Mouse (Mus musculus) T-helper 17 cell (primary cell): ENCODE measurements around the gene Plac8.

Experiments
- in situ Hi-C, 2 experiments: fragments of 300-600 bp; cut with MboI, MseI; formaldehyde crosslinking; loops; 1 replicate in 1 of 2; 2 replicates in 1 of 2; pipeline ENCODE4 v1.15.1; 2025; ENCODE audit warnings: high pct_unique_total_duplicates in 2 of 2

Plac8 gene

GRCm38 (mm10) chr5:100581622-100582434 lies 9.8 kb upstream of the Plac8 start:
- in situ Hi-C loops, result loop anchor here in 1 of 2 experiments (25.0 kb wide), 1 partner anchor 945 kb away; no protein-coding TSS in a partner anchor

GRCm38 (mm10) chr5:100578863-100579411 lies 6.9 kb upstream of the Plac8 start:
- in situ Hi-C loops, result loop anchor here in 1 of 2 experiments (10.0 to 25.0 kb wide), 2 partner anchors 336 to 942 kb away; no protein-coding TSS in a partner anchor

- in situ Hi-C loops, result loop anchor here (5.0 to 25.0 kb wide), 3 partner anchors 88 to 937 kb away; no protein-coding TSS in a partner anchor
These were observed 2.7 kb upstream of the Plac8 start for GRCm38 (mm10) chr5:100574771-100575170.

GRCm38 (mm10) chr5:100573256-100573655 lies 1.2 kb upstream of the Plac8 start:
- in situ Hi-C loops, result loop anchor here (5.0 to 10.0 kb wide), 2 partner anchors 89 to 342 kb away; no protein-coding TSS in a partner anchor

- in situ Hi-C loops, result loop anchor here (5.0 to 10.0 kb wide), 2 partner anchors 92 to 344 kb away; no protein-coding TSS in a partner anchor
These were observed 1.3 kb downstream of the Plac8 start for GRCm38 (mm10) chr5:100570716-100571115.

- in situ Hi-C loops, result loop anchor here (5.0 to 10.0 kb wide), 3 partner anchors 87 to 345 kb away; no protein-coding TSS in a partner anchor
These were observed 1.9 kb downstream of the Plac8 start for GRCm38 (mm10) chr5:100569997-100570595.

GRCm38 (mm10) chr5:100569250-100569934 lies 2.7 kb downstream of the Plac8 start:
- in situ Hi-C loops, result loop anchor here in 1 of 2 experiments (5.0 kb wide), 1 partner anchor 88 kb away; no protein-coding TSS in a partner anchor

- in situ Hi-C loops, result loop anchor here in 1 of 2 experiments (5.0 kb wide), 1 partner anchor 88 kb away; no protein-coding TSS in a partner anchor
These were observed 3.2 kb downstream of the Plac8 start for GRCm38 (mm10) chr5:100568802-100569201.

- in situ Hi-C loops, result loop anchor here in 1 of 2 experiments (5.0 kb wide), 1 partner anchor 89 kb away; no protein-coding TSS in a partner anchor
These were observed 3.9 kb downstream of the Plac8 start for GRCm38 (mm10) chr5:100568177-100568576.

- in situ Hi-C loops, result loop anchor here in 1 of 2 experiments (5.0 kb wide), 1 partner anchor 90 kb away; no protein-coding TSS in a partner anchor
These were observed 4.6 kb downstream of the Plac8 start for GRCm38 (mm10) chr5:100567258-100568032.

- in situ Hi-C loops, result loop anchor here in 1 of 2 experiments (5.0 kb wide), 1 partner anchor 91 kb away; no protein-coding TSS in a partner anchor
These were observed 5.2 kb downstream of the Plac8 start for GRCm38 (mm10) chr5:100566798-100567197.

GRCm38 (mm10) chr5:100562702-100563101 lies 9.3 kb downstream of the Plac8 start:
- in situ Hi-C loops, result no loop called here

- in situ Hi-C loops, result no loop called here
These were observed 12.7 kb downstream of the Plac8 start for GRCm38 (mm10) chr5:100559357-100559756.

- in situ Hi-C loops, result no loop called here
These were observed 13.3 kb downstream of the Plac8 start for GRCm38 (mm10) chr5:100558783-100559182.

GRCm38 (mm10) chr5:100557537-100557936 lies 14.5 kb downstream of the Plac8 start:
- in situ Hi-C loops, result no loop called here

GRCm38 (mm10) chr5:100557019-100557418 lies 15.0 kb downstream of the Plac8 start:
- in situ Hi-C loops, result no loop called here

GRCm38 (mm10) chr5:100553426-100553825 lies 18.6 kb downstream of the Plac8 start:
- in situ Hi-C loops, result no loop called here

- in situ Hi-C loops, result no loop called here
These were observed 20.1 kb downstream of the Plac8 start for GRCm38 (mm10) chr5:100551952-100552351.

- in situ Hi-C loops, result no loop called here
These were observed 21.9 kb downstream of the Plac8 start for GRCm38 (mm10) chr5:100550151-100550550.

- in situ Hi-C loops, result loop anchor here in 1 of 2 experiments (10.0 kb wide), 1 partner anchor 245 kb away; the partner anchor contains the start of genes Helq and Mrps18c
These were observed 22.7 kb downstream of the Plac8 start for GRCm38 (mm10) chr5:100549311-100549710.
